Mouse (Mus musculus): ENCODE measurements around the gene Slc46a2. TPM values are rescaled to one million over a fixed set of nuclear protein-coding genes. Genes with fewer than 3 reads are reported as not detected.

Gene Slc46a2
- polyA plus RNA-seq, 1 experiment = 0.11 TPM

GRCm38 (mm10) chr4:59891723-59892416 lies 23.0 kb downstream of the Slc46a2 start:
- no peak for DNase-seq
- H3K4me1 ChIP-seq (ENCODE audit: control insufficient read depth, insufficient read depth, low read length) = no peaks in the 10 kb centered on the region
- no peaks in the 10 kb centered on the region for H3K36me3 ChIP-seq (ENCODE audit: control insufficient read depth, insufficient read depth, low read length)
- no peak overlapping the region for H3K4me3 ChIP-seq (ENCODE audit: insufficient read depth, low read depth, low read length)
- no peak overlapping the region for H3K27ac ChIP-seq (ENCODE audit: insufficient read depth, low read depth, low read length)
- TF ChIP-seq POLR2A (IDR thresholded peaks at IDR 0.05; ENCODE audit: low read depth, low read length) = no peak
- TF ChIP-seq CTCF (conservative IDR thresholded peaks at IDR 0.05; ENCODE audit: insufficient read depth, insufficient read length, low read depth, low read length) = no peak
- H3K27me3 ChIP-seq (replicated peaks; ENCODE audit: control insufficient read depth, insufficient read depth, low read length) = no peaks in the 10 kb centered on the region
- WGBS = 92% methylated on average over 10 of the region's 10 CpGs

- Histone ChIP-seq H3K27me3 (replicated peaks; ENCODE audit: control insufficient read depth, insufficient read depth, low read length) (no peaks in the 10 kb centered on the region), H3K4me3 (ENCODE audit: insufficient read depth, low read depth, low read length) (no peak overlapping the region), H3K27ac (ENCODE audit: insufficient read depth, low read depth, low read length) (no peak overlapping the region), H3K4me1 (ENCODE audit: control insufficient read depth, insufficient read depth, low read length) (no peaks in the 10 kb centered on the region), H3K36me3 (ENCODE audit: control insufficient read depth, insufficient read depth, low read length) (no peaks in the 10 kb centered on the region)
- TF ChIP-seq POLR2A (IDR thresholded peaks at IDR 0.05; ENCODE audit: low read depth, low read length) = no peak
- TF ChIP-seq CTCF (conservative IDR thresholded peaks at IDR 0.05; ENCODE audit: insufficient read depth, insufficient read length, low read depth, low read length) = no peak
- DNase-seq = no peak
- WGBS = 86% methylated on average over 6 of the region's 6 CpGs
Measured at GRCm38 (mm10) chr4:59890086-59890600, 24.7 kb downstream of the Slc46a2 start.

- no peak for TF ChIP-seq POLR2A (IDR thresholded peaks at IDR 0.05; ENCODE audit: low read depth, low read length)
- Histone ChIP-seq H3K27me3 (replicated peaks; ENCODE audit: control insufficient read depth, insufficient read depth, low read length) (no peaks in the 10 kb centered on the region), H3K27ac (ENCODE audit: insufficient read depth, low read depth, low read length) (no peak overlapping the region), H3K4me3 (ENCODE audit: insufficient read depth, low read depth, low read length) (no peak overlapping the region), H3K36me3 (ENCODE audit: control insufficient read depth, insufficient read depth, low read length) (no peaks in the 10 kb centered on the region), H3K4me1 (ENCODE audit: control insufficient read depth, insufficient read depth, low read length) (no peaks in the 10 kb centered on the region)
- WGBS = 48% methylated on average over 5 of the region's 5 CpGs
- peak; percentile 84 for DNase-seq
Measured at GRCm38 (mm10) chr4:59888014-59888413, 26.8 kb downstream of the Slc46a2 start.

- no peak overlapping the region for H3K27ac ChIP-seq (ENCODE audit: insufficient read depth, low read depth, low read length)
- WGBS = 94% methylated on average over 5 of the region's 5 CpGs
- H3K27me3 ChIP-seq (replicated peaks; ENCODE audit: control insufficient read depth, insufficient read depth, low read length) = no peaks in the 10 kb centered on the region
- TF ChIP-seq POLR2A (IDR thresholded peaks at IDR 0.05; ENCODE audit: low read depth, low read length) = no peak
- no peak for TF ChIP-seq CTCF (conservative IDR thresholded peaks at IDR 0.05; ENCODE audit: insufficient read depth, insufficient read length, low read depth, low read length)
- no peak for DNase-seq
- H3K36me3 ChIP-seq (ENCODE audit: control insufficient read depth, insufficient read depth, low read length) = no peaks in the 10 kb centered on the region
- no peaks in the 10 kb centered on the region for H3K4me1 ChIP-seq (ENCODE audit: control insufficient read depth, insufficient read depth, low read length)
- no peak overlapping the region for H3K4me3 ChIP-seq (ENCODE audit: insufficient read depth, low read depth, low read length)
Measured at GRCm38 (mm10) chr4:59887011-59887410, 27.8 kb downstream of the Slc46a2 start.

GRCm38 (mm10) chr4:59886281-59886680 lies 28.6 kb downstream of the Slc46a2 start:
- H3K27ac ChIP-seq (ENCODE audit: insufficient read depth, low read depth, low read length) = no peak overlapping the region
- no peaks in the 10 kb centered on the region for H3K27me3 ChIP-seq (replicated peaks; ENCODE audit: control insufficient read depth, insufficient read depth, low read length)
- H3K4me1 ChIP-seq (ENCODE audit: control insufficient read depth, insufficient read depth, low read length) = no peaks in the 10 kb centered on the region
- no peak for TF ChIP-seq CTCF (conservative IDR thresholded peaks at IDR 0.05; ENCODE audit: insufficient read depth, insufficient read length, low read depth, low read length)
- TF ChIP-seq POLR2A (IDR thresholded peaks at IDR 0.05; ENCODE audit: low read depth, low read length) = no peak
- 92% methylated on average over 6 of the region's 6 CpGs for WGBS
- DNase-seq = no peak
- H3K36me3 ChIP-seq (ENCODE audit: control insufficient read depth, insufficient read depth, low read length) = no peaks in the 10 kb centered on the region
- H3K4me3 ChIP-seq (ENCODE audit: insufficient read depth, low read depth, low read length) = no peak overlapping the region

GRCm38 (mm10) chr4:59884136-59884696 lies 30.6 kb downstream of the Slc46a2 start:
- 77% methylated on average over 6 of the region's 6 CpGs for WGBS
- TF ChIP-seq POLR2A (IDR thresholded peaks at IDR 0.05; ENCODE audit: low read depth, low read length) (no peak), CTCF (conservative IDR thresholded peaks at IDR 0.05; ENCODE audit: insufficient read depth, insufficient read length, low read depth, low read length) (no peak)
- H3K27ac ChIP-seq (ENCODE audit: insufficient read depth, low read depth, low read length) = no peak overlapping the region

GRCm38 (mm10) chr4:59881210-59881609 lies 33.6 kb downstream of the Slc46a2 start:
- WGBS = 66% methylated on average over 2 of the region's 2 CpGs

More at GRCm38 (mm10) chr4:59884136-59884696, 30.6 kb downstream of the Slc46a2 start:
- Histone ChIP-seq H3K36me3 (ENCODE audit: control insufficient read depth, insufficient read depth, low read length) (no peaks in the 10 kb centered on the region), H3K4me3 (ENCODE audit: insufficient read depth, low read depth, low read length) (no peak overlapping the region), H3K27me3 (replicated peaks; ENCODE audit: control insufficient read depth, insufficient read depth, low read length) (no peaks in the 10 kb centered on the region), H3K4me1 (ENCODE audit: control insufficient read depth, insufficient read depth, low read length) (no peaks in the 10 kb centered on the region)
- DNase-seq = no peak

More at GRCm38 (mm10) chr4:59881210-59881609, 33.6 kb downstream of the Slc46a2 start:
- TF ChIP-seq CTCF (conservative IDR thresholded peaks at IDR 0.05; ENCODE audit: insufficient read depth, insufficient read length, low read depth, low read length) = no peak
- no peak for TF ChIP-seq POLR2A (IDR thresholded peaks at IDR 0.05; ENCODE audit: low read depth, low read length)
- no peaks in the 10 kb centered on the region for H3K4me1 ChIP-seq (ENCODE audit: control insufficient read depth, insufficient read depth, low read length)
- no peak overlapping the region for H3K4me3 ChIP-seq (ENCODE audit: insufficient read depth, low read depth, low read length)
- DNase-seq = no peak
- no peaks in the 10 kb centered on the region for H3K36me3 ChIP-seq (ENCODE audit: control insufficient read depth, insufficient read depth, low read length)
- no peaks in the 10 kb centered on the region for H3K27me3 ChIP-seq (replicated peaks; ENCODE audit: control insufficient read depth, insufficient read depth, low read length)
- no peak overlapping the region for H3K27ac ChIP-seq (ENCODE audit: insufficient read depth, low read depth, low read length)

All from kidney, adult 2 months (tissue).